Mouse (Mus musculus) ES-E14 (cell line): ENCODE measurements around the gene Ttn. TPM values are rescaled to one million over a fixed set of nuclear protein-coding genes. Genes with fewer than 3 reads are reported as not detected.

ENCODE experiments used
- DNase-seq: peaks from one replicate; pipeline ENCODE4 v3.0.0-alpha.2; 2013; ENCODE audit warnings: low read depth, low spot score
- H3K27ac ChIP-seq: 2 replicates; pipeline ENCODE4 v1.5.1; 2012; ENCODE audit warnings: low read depth, mild to moderate bottlenecking, low read length, moderate library complexity, mixed read lengths; ENCODE audit not compliant: poor library complexity, insufficient read depth, severe bottlenecking
- H3K36me3 ChIP-seq: 2 replicates; pipeline ENCODE4 v1.6.1; 2012; ENCODE audit warnings: mild to moderate bottlenecking, low read length, moderate library complexity, mixed read lengths; ENCODE audit not compliant: control insufficient read depth, poor library complexity, insufficient read depth, severe bottlenecking
- H3K4me1 ChIP-seq, 2 experiments: fragments of 150-350 bp in 1 of 2; sonication (generic) in 1 of 2; 2 replicates each; pipeline ENCODE4 v1.6.1; 2012; ENCODE audit warnings: low read length in 2 of 2, mild to moderate bottlenecking in 1 of 2, mixed read lengths in 1 of 2; ENCODE audit not compliant: control insufficient read depth in 2 of 2, insufficient read depth in 2 of 2, poor library complexity in 1 of 2
- H3K4me3 ChIP-seq, 2 experiments: fragments of 150-350 bp in 1 of 2; sonication (generic) in 1 of 2; 2 replicates each; pipeline ENCODE4 v1.5.1; 2012; ENCODE audit warnings: low read length in 2 of 2, low read depth in 1 of 2, mild to moderate bottlenecking in 1 of 2, mixed read lengths in 1 of 2; ENCODE audit not compliant: insufficient read depth in 1 of 2, poor library complexity in 1 of 2, severe bottlenecking in 1 of 2
- H3K9ac ChIP-seq: 2 replicates; pipeline ENCODE4 v1.6.1; 2012; ENCODE audit warnings: low read depth, mild to moderate bottlenecking, low read length, mixed read lengths; ENCODE audit not compliant: poor library complexity, insufficient read depth, severe bottlenecking
- H3K9me3 ChIP-seq: fragments of 150-350 bp; sonication (generic); 2 replicates; pipeline ENCODE4 v1.6.1; 2012; ENCODE audit warnings: low read depth, mild to moderate bottlenecking, low read length; ENCODE audit not compliant: control insufficient read depth, insufficient read depth
- CHD2 ChIP-seq: IDR thresholded peaks from 2 replicates; pipeline ENCODE4 v1.6.1; 2014; ENCODE audit warnings: mild to moderate bottlenecking, low read depth, low read length, inconsistent platforms
- HCFC1 ChIP-seq: IDR thresholded peaks from 2 replicates; pipeline ENCODE4 v1.6.1; 2012; ENCODE audit warnings: low read length, inconsistent platforms, borderline replicate concordance; ENCODE audit not compliant: insufficient read depth
- MAFK ChIP-seq: IDR thresholded peaks from 2 replicates; pipeline ENCODE4 v1.6.1; 2014; ENCODE audit warnings: mild to moderate bottlenecking, low read depth, low read length, inconsistent platforms; ENCODE audit not compliant: insufficient read depth
- ZC3H11A ChIP-seq: IDR thresholded peaks from 2 replicates; pipeline ENCODE4 v1.6.1; 2012; ENCODE audit warnings: low read depth, mild to moderate bottlenecking, inconsistent platforms, low read length, borderline replicate concordance
- ZNF384 ChIP-seq: IDR thresholded peaks from 2 replicates; pipeline ENCODE4 v1.6.1; 2012; ENCODE audit warnings: low read depth, low read length, inconsistent platforms
- in situ Hi-C, 2 experiments: fragments of 600-800 bp; cut with MboI; formaldehyde crosslinking; loops; one replicate each; pipeline ENCODE4 v1.15.1; 2025; ENCODE audit warnings: low sequenced_read_pairs in 2 of 2, inconsistent platforms in 1 of 2; ENCODE audit not compliant: unreplicated experiment in 2 of 2
- total RNA-seq: library from RNA; depleted of rRNA; stranded (reverse); fragments of 300-350 nt; gene quantifications from 2 replicates; pipeline ENCODE4 v1.2.3, GENCODE M21; 2012

The Ttn gene
- total RNA-seq, 1 experiment: 19.9 TPM

DNA sequence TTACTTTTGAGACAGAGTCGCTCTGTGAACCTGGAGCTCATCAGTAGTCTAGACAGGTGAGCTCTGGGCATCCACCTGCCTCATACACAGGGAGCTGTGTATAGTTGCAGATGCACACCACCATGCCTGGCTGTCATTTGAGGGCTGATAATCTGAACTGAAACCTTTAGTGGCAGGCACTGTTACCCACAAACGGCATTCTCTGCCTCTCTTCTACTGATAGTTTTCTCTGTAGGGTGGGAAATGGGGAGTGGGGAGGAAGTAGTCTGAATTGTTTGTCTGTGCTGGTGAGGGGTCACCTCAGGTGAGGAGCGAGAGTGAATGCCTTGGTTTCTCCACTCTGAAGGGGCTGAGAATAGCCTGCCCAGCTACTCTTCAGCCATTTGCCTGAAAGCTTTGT lies 294.7 kb downstream of the Ttn start:
- Histone ChIP-seq H3K27ac (no peak overlapping the region), H3K9ac (no peak overlapping the region), H3K36me3 (peaks cover 39% of the 10 kb centered on the region), H3K4me1 (no peaks in the 10 kb centered on the region), H3K4me3 (no peak overlapping the region), H3K9me3 (no peaks in the 10 kb centered on the region)
- TF ChIP-seq CHD2: no peak
- no peak for TF ChIP-seq ZC3H11A
- TF ChIP-seq MAFK: no peak
- no peak for TF ChIP-seq ZNF384
- TF ChIP-seq HCFC1: no peak
- in situ Hi-C loops: no loop called here
- DNase-seq: no peak

GRCm38 (mm10) chr2:76686986-76687385 lies 295.4 kb downstream of the Ttn start:
- no peaks in the 10 kb centered on the region for H3K9me3 ChIP-seq
- in situ Hi-C loops: no loop called here
- no peak for DNase-seq
- no peak overlapping the region for H3K27ac ChIP-seq
- no peaks in the 10 kb centered on the region for H3K4me1 ChIP-seq
- H3K4me3 ChIP-seq: no peak overlapping the region
- no peak overlapping the region for H3K9ac ChIP-seq
- TF ChIP-seq CHD2 (no peak), MAFK (no peak), ZNF384 (no peak), HCFC1 (no peak), ZC3H11A (no peak)
- H3K36me3 ChIP-seq: peaks cover 40% of the 10 kb centered on the region

GRCm38 (mm10) chr2:76682301-76682700 lies 300.0 kb downstream of the Ttn start:
- no peak for DNase-seq
- no peak for TF ChIP-seq CHD2
- TF ChIP-seq ZC3H11A: no peak
- no peak for TF ChIP-seq ZNF384
- no peak for TF ChIP-seq MAFK
- no peak for TF ChIP-seq HCFC1
- H3K4me1 ChIP-seq: 0 out of 4 replicates have a peak, but pooled peaks cover 0 to 2% of the 10 kb centered on the region in 2 experiments
- no peak overlapping the region for H3K27ac ChIP-seq
- in situ Hi-C loops: no loop called here
- H3K4me3 ChIP-seq: no peak overlapping the region
- H3K9ac ChIP-seq: no peak overlapping the region
- no peaks in the 10 kb centered on the region for H3K9me3 ChIP-seq
- H3K36me3 ChIP-seq: peaks cover 29% of the 10 kb centered on the region

- no peak for DNase-seq
- H3K4me3 ChIP-seq: peak overlapping the region; percentile 89 to 96
- no peak overlapping the region for H3K27ac ChIP-seq
- no peak overlapping the region; the same call in 1 of the 2 replicates for H3K9ac ChIP-seq
- peaks cover 5% of the 10 kb centered on the region for H3K36me3 ChIP-seq
- no peaks in the 10 kb centered on the region for H3K9me3 ChIP-seq
- 0 out of 4 replicates have a peak, but pooled peaks cover 3 to 4% of the 10 kb centered on the region in 2 experiments for H3K4me1 ChIP-seq
- in situ Hi-C loops: no loop called here
- TF ChIP-seq CHD2 (no peak), ZC3H11A (no peak), MAFK (no peak), ZNF384 (no peak), HCFC1 (no peak)
Measured at GRCm38 (mm10) chr2:76676401-76677226, 305.7 kb downstream of the Ttn start.
